Mouse (Mus musculus) layer of hippocampus, postnatal 36 days (tissue): ENCODE measurements at regions not wholly inside any gene's neighbourhood (a gene's known extent, or its start where the extent isn't known, plus 50 kb on each side); places are given as distances from the start of the nearest gene placed in this dataset.

Source experiments
- DNase-seq, 2 experiments: peaks; one replicate each; pipeline ENCODE4 v3.0.0; 2022

DNA sequence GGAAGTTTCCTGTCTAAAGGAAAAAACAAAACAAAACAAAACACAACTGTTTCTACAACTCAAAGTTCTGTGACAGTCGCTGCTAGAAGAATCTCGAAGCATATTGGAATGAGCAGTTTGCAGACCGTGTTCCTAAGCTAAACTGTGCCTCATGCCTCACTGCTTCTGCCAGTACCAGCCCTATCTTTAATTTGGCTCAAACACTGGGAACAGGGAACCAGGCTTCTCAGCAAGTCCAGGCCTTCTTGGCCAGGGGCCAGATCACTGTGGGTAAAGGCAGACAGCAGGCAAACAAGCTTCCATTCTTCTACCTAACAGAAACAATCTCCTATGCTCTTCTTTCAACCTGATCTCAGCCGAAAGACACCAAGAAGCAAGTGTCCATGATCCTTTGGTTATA, 56.5 kb downstream of the Tmsb4x start:
- peak; percentile 29 to 45 for DNase-seq

DNA sequence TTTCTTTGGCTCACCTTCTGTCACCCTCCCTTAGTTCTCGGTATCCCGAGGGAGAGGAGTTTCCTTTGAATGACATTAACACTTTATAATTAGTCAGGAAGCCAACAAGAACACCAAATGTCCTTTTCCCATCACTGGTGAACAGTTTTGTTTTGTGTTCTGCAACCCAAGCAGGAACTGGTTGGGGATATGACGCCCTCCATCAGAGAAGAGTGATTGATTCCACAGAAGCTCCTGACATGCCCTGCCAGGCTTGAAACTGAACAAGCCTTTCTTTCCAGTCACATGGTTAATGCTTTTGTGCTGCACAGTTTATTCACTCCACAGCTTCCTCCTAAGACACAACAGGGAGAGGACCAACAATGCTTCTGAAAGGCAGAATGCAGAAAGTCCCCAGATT, 57.8 kb downstream of the Tmsb4x start:
- DNase-seq = no peak

DNA sequence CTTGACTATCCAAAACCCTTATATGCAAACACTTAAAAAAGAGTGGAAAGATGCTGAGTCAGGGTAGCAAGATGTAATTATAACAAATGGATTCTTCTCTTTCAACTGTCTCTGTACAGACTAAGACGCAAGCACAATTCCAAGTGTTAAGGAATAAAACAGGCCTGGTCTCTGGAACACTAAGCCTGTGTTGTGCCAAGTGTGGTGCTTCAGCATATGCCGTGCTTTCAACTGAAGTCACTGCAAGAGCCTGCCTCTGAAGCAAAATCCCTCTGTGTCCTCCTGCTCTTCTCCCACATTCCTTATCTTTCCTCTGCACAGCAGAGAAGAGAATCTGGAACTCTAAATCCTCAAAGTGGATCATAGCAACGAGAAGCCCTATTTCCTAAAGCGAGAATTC, 59.7 kb downstream of the Tmsb4x start:
- no peak for DNase-seq

DNA sequence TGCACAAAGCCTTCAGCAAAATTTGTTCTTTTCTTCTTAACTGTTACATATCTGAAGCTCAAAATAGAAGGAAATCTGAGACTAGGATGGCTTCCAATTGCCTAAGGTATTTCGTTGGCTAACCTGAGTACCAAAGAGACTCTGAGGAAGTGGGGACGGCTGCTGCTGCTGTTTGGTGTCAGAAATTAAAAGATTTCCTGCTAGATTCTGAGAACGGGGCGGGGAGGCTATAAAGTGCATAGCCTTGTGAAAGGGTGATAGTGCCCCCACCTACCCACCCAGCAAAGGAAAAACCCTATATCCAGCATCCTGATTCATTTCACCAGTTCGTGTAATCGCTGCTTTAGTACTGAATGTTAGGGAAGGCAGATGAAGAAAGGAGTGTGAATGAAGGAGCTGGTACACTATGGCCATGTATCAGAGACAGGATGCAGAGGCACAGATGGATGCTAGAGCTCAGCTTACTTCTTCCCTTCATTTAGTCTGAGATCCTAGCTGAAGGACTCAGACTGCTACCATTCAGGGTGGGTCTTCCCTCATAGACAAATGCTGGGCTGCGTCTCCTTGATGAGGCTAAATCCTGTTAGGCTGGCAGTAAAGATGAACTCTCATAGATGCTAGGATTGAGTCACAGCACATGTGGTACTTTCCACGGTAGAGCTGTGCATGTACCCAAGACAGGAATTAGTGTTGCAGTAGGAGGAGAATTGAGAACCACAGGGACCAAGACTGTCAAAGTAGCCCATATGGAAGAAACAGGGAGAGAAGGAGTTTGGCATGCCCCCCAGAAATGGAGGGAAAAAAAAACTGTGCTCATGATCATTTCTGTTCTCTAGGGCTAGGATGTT, 62.4 kb downstream of the Tmsb4x start:
- DNase-seq = no peak

DNA sequence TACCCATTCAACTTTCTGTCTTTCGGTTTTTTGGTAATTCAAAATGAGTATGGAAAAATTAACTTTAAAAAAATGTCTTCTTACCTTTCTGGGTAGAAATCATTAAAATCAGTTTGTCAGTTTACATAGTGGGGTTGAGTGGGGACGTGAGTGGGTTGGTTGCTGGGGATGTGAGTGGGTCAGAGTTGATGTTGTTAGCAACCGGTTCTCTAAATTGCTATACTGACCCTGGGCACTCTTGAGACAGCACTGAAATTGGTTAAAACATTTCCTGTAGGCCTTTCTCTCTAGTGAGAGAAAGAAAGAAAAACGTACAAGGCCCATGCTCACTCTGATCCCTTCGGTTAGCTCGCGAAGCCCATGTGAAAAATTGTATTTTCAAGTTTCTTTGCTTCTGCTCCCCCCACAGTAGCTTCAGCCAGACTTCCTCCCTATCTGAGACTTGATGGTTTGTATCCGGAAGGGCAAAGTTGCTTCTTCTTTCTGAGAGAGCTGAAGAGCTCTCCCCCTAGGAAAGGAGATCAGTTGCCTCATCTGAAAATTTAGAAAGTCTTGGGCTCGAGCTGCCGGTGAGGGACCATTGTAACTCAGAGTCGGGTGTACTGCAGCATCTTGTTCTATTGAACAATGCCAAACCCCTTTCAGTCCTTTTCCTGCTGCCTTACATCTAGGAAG, 63.5 kb downstream of the Tmsb4x start:
- DNase-seq = no peak

DNA sequence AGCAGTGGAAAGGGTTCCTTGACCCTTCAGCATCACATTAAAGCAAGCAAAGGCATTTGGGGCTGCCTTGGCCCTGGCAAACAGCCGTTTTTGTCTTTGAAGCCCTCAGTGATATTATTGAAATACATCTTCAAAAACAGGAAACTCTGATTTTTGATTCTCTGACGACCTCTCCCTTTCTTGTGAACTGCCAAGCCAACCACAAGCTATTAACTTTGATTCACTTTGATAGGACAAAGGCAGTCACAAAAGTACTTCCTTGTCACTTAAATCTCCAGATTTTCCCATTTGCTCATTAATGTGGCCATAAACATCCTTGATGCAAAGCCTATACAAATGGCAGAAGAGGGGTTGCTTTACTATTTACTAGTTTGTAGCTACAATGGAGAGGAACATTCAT, 70.0 kb downstream of the Tmsb4x start:
- no peak for DNase-seq

DNA sequence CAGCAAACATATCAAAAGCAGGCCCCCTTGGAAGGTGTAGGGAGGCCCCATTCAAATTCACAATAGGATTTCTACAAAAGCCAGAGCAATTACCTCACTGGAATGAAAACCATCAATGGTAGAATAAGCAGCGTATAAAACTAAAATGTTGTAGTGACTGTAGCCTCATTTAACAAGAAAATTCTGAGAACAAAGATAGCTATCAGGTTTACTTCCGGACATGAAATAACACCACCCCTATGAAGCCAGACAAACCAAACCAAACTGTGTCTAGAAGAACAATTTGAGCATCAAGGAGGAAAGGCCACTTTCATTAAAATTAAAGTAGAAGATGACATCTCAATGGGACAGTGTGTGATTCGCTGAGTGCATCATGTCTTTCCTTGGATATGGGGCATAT, 74.9 kb downstream of the Tmsb4x start:
- no peak for DNase-seq

DNA sequence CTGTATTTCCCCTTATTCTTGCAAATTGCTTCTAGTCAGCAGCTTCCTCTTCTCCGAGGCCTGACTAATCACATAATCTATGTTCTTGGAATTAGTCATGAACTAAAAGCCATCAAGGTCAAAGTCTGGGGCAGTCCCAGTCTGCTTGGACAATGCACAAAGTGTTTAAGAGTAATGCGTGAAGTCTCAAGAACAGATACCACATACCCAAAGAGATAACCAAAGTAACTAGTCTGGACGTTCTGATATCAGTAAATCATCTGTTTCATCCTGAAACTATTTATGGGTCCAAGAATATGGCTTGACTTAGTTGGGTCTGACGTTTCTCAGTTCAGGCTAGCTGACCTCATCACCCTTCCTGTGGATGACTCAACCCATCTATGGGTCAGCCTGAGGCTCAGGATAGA, 76.1 kb downstream of the Tmsb4x start:
- DNase-seq = no peak

DNA sequence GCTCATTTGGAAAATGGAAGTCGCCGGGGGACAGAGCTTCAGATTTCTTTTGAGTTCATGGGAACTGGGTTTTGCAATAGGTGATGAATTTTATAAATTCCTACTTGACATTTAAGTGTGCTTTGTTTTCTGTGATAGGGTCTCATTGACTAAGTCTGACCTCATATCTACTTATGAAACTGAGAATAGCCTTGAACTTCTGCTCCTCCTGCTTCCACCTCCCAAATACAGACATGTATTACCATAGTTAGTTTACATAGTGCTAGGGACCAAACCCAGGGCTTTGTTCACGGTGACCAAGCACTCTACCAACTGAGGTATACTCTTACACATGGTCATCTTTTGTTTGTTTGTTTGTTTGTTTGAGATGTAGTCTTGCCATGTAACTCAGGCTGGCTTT, 77.8 kb downstream of the Tmsb4x start:
- no peak for DNase-seq

DNA sequence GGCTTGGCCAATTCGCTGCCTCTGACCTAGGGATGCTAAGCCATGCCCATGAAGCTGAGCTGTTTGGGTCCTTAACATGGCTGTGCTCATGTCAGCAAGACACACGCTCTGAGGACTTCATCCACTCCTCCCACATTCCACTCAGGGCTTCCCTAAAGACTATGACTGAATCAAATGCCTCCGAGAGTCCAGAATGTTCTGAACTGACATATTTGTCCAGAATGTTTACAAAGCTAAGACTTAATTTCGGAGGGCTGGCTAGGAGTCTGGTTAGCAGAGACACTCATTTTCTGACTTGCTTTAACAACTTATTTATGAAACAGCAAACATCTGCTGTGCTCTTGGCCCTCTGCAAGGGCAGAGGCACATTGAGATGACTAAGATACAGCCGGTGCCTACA, 78.5 kb downstream of the Tmsb4x start:
- no peak for DNase-seq

DNA sequence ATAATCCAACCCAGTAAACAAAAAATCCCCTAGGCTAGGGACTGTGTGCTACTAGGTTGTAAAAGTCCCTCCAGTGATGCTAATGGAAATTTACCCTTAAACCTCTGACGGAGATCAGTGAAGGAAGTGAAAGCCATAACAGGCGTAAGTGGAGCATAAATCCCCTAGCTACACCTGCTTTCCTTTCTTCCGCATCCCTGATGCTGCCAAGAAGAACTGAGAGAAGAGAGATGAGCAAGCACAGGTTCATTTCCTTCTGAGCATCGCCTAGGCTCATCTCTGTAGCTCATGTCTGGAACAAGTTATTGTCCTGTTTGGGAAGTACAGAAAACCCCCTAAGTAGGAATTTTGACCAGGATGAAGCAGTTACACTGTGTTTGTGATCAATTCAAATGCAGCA, 89.8 kb downstream of the Tmsb4x start:
- DNase-seq = no peak

DNA sequence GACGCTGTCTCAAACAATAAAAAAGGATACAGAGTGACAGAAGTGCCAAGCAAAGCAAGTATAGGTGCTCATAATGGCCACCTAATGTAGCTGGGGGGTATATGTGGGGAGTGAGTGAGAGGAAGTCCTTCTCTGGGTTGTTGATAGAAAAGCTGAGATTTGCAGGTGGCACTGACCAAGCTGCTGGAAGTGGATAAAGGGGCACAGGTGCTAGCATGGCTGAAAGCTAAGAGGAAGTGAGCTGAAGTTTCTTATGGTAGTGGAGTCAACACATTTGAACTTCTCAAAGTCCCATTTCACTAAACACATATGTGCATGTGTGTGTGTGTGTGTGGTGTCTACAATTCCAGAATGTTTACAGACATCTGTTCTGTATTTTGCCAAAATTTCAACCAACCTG, 94.0 kb downstream of the Tmsb4x start:
- DNase-seq = no peak

DNA sequence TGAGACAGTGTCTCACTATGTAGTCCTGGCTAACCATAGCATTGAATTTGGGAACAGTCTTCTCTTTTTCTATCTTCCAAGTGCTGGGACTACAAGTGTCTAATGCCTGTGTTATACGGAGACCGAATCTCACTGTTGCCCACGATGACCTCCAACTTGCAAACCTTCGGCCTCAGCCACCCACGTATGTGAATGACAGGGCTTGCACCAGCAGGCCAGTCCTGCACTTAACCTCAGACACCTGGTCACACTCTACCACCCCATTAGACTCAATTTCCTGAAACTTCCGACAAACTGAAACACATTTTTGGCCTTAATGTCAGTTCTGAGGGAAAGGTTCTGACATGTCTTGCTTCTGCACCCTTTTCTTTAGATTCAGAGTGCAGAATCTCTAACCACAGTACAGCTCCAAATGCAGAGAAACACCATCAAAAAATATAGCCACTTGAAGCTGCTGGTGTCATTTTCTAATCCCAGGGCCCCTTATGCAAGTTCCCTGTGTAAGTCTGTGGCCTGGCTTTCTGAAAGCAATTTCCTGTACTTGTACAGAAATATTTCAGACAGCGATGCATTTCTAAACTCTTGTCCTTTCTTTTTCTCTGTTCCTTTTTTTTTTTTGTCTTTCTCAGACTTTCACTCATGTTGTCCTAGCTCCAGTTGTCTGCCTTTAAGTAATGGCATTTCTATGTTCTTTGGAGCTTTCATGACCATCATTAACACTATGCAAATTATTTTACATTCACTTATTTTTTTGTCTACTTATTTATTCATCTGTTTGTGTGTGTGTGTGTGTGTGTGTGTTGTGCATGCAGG, 97.8 kb downstream of the Tmsb4x start:
- DNase-seq = no peak

DNA sequence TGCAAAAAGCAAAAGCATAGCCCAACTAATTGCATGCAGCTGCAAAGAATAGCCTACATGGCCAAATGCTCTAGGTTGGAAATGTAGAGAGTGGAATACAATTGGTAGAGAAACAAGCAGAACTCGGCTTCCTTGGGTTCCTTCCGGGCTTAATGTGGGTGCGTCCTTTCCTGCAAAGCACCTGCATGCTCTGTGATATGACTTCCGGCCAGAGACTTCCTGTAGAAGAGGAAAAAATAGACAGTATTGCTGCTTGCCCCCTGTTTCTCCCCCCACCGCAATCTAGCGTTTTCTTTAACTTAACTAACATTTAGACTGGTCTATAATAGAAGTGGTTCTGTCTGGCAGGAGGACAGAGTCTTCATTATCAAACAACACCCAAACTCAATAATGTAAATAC, 100.8 kb downstream of the Tmsb4x start:
- DNase-seq = no peak

DNA sequence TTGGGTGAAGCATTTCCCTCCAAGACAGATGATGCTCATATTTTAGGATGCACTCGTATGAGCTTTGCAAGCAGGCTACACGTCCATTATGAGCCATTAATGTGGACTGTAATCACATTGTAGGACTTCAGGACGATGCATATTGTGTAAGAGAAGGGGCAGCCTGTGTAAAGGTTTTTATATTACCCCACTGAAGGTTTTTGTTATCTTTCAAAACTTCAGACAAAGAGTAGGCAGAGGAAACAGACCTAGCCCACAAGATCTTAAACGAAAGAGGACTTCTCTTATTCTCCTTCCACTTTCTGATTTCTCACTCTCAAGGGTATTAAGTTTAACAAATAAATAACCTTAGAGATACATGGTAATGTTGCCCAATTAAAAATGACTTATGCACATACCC, 101.6 kb downstream of the Tmsb4x start:
- DNase-seq = no peak

DNA sequence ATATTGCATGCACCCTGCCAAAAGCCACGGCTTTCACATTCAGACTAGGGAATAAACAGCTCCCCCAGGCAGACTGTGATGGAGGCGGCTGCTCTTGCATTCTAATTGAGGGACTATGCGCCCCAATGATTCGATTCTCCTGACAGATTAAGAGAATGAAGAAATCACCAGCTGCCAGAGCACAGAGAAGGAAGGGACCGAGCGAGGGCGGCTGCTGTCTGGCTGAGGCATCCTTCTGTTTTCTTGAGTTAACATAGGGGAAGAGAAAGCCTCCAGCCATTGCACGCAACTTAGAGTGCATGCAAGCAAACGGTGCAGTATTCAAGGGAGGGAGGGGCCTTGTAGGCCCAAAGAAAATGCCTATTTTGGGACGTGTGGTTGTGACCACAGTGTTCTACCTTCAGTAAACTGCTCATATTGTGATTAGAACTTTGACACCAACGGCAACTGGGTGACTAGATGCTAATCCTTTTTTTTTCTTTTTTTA, 103.1 kb downstream of the Tmsb4x start:
- peak; percentile 30 to 42 for DNase-seq

DNA sequence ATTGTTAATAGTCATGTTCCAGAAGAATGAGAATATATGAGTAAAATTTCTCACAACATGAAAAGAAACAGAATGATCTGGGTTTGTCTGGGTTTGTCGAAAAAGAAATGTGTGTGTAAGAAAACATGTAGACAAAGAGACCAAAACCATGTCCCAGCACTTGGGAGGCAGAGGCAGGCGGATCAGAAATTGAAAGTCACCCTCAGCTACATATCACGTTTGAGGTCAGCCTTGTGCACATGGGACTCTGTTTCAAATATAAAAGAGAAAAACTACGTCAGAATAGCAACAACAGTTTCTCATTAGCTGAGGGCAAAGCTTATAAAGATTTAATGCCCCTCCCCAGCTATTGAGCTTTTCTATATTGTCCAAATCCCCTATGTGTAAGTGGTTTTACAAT, 103.8 kb downstream of the Tmsb4x start:
- DNase-seq = no peak

DNA sequence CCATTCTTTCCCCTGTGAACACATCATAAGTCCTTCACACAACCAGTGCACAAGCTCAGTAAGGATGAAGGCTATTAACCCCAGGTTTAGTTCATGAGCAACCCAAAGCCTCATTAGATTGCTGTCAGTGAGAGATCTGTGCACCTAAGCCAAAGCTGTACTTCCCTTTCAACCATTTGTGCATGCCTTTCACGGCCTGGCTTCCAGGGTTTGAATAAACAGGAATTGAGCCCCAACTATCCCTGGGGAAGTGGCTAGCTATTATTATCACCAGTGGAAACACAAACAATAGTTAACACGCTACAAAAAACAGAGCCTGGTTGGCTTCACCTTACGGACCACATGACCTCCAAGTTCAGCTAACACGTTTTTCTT, 104.9 kb downstream of the Tmsb4x start:
- no peak for DNase-seq

DNA sequence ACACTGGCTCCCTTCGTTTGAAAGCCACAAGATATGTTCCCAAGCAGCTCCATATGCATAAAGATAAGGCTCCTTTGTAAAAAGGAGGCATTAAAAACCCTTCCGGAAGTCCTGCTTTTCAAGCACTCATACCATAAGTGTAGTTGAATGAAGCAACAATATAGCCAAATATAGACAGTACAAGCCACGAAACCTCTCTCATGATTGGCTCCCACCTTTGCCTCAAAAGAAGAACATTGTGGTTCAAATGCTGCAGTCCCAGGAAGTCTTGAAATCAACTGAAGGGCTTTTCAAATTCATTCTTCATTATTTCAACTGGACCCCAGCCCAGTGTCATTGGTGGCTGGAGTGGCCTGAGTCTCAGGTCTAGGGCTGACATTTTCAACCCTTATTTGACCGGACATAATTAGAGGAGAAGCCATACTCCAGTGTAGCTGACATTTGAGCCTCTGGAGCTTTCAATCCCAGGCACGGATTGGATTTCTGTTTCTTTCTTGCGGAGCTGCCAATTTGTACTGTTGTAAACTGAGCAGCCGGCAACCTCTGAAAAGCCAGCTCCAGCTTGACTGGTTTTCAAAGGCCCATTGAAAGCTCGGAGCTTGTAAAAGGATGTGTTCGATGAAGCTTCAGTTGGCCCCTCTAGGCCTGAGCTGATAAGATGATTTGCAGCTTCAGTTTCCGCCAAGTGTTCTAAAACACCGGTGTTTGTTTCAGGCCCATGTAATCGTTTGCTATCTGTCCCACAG, 105.4 kb downstream of the Tmsb4x start:
- DNase-seq = no peak

DNA sequence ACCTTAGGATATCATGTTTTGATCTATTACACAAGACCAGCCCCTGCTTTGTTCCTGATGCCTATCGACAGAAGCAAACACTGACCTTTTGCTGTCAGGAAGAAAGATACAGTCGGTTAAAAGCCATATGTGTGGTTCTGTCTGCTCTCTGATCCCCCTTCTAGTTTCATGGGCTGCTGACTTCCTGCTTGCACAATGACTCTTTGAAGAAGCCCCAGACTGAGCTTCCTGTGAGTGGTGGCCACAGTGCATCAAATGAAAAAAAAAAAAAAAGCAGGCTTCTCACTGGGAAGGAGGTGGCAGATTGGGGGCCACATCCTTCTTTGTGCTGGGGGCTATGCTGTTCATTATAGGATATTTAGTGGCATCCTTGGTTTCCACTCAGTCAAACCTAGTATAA, 107.2 kb downstream of the Tmsb4x start:
- no peak for DNase-seq

DNA sequence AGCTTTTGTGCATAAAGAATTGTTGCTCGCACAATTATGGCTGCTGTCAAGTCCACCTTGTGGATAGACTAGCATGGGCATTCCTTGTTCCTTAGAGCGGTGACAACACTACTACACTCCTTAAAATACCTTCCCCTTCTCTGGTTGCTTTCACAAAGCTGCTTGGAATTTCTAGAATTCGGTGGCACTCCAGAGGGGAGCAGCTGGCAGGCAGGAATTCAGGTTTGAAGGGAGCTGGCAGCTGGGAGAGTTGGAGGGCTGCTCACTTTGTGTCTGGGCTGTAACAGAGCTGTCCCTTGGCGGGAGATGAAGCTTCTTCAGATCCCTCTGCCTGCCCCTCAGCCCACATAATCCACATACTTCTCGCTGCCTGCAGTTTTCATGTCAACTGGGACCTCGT, 109.7 kb downstream of the Tmsb4x start:
- no peak for DNase-seq

DNA sequence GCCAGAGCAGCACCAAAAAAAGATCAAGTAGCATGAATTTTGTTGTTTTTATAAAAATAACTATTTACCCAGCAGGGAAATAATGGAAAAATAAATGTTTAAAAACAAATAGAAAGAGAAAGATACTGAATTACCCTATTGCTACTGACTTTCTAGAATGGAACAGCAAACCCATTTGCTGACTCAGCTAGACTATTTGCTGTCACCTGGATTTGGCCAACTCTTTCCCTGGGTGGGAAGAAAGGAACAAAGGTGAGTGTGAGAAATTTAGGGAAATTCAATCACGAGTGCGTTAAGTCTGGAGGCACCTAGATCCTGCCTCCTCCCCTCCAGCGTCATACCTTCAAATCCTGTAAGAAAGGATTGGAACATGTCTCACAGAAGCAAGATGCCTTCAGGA, 110.2 kb downstream of the Tmsb4x start:
- DNase-seq = no peak

DNA sequence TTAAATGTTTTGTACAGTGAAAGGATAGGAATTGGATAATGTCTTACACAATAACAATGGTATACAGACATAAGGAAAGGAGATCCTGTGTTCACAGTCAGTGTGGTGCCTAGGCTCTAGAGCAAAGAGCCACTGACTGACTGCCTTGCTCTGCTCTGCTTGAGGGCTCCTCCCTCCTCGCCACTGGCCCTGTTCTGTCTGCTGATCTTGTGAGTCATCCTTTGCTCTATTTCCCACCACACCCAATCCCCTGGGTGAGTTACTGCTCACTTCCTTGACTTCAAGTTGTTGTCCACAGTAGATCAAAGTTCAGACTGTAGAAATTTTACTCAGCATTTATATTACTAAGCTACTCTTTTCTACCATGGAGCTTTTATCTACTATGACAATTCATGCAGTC, 117.3 kb downstream of the Tmsb4x start:
- no peak for DNase-seq
